9 mouse cellular contexts compared by ENCODE assay signal in genomic region chr6:97506141-97506650, GRCm38 (mm10).
A peak's percentile ranks its signal among the peaks of the same experiment; 100 is the strongest.
DNase-seq lines count a peak whose midpoint lies in the region; ATAC-seq lines count a peak whose summit lies in the region.
"Had no signal": no experiment of that assay in that cellular context is flagged by ENCODE, and none has a peak within 500 bp of the region (broad histone marks: within the 10 kb centered on the region; RNA-seq: fewer than 3 reads in every experiment).

No protein-coding gene starts in this region.

- H3K27ac ChIP-seq in midbrain, embryonic 15.5 days, result no peak overlapping the region
- H3K27ac ChIP-seq: embryonic facial prominence, embryonic 12.5 days had no signal

- peak; percentile 29 for DNase-seq in CD4-positive, CD25-positive, alpha-beta regulatory T cell, adult 2 months (ENCODE audit: low read depth, low spot score)
- DNase-seq in adrenal gland, adult 8-10 months, result peak; percentile 61
- DNase-seq in frontal cortex, postnatal 10 days (ENCODE audit: low spot score in 2 of 2), result peak; percentile 37 to 62
- DNase-seq in heart, postnatal 25 days (ENCODE audit: low spot score), result peak; percentile 72
- peak; percentile 70 to 87 for DNase-seq in layer of hippocampus, postnatal 14 days (ENCODE audit: low spot score in 2 of 2)
- DNase-seq in urinary bladder, postnatal 25 days (ENCODE audit: low spot score), result peak; percentile 38

- no peaks in the 10 kb centered on the region for H3K36me3 ChIP-seq in midbrain, embryonic 15.5 days (replicated peaks)
- H3K36me3 ChIP-seq: embryonic facial prominence, embryonic 12.5 days had no signal

- intact Hi-C loops in heart, postnatal 25 days (cut with DNase I), result loop anchor here (2.0 to 5.0 kb wide), 2 partner anchors 15 to 44 kb away; no protein-coding TSS in a partner anchor

- H3K4me2 ChIP-seq in midbrain, embryonic 15.5 days, result no peak overlapping the region
- H3K4me2 ChIP-seq: embryonic facial prominence, embryonic 12.5 days had no signal

- H3K27me3 ChIP-seq in midbrain, embryonic 15.5 days (replicated peaks), result no peaks in the 10 kb centered on the region
- H3K27me3 ChIP-seq: embryonic facial prominence, embryonic 12.5 days had no signal

- no peak overlapping the region for H3K4me3 ChIP-seq in midbrain, embryonic 15.5 days
- H3K4me3 ChIP-seq: embryonic facial prominence, embryonic 12.5 days had no signal

- H3K9me3 ChIP-seq in midbrain, embryonic 15.5 days, result no peaks in the 10 kb centered on the region
- H3K9me3 ChIP-seq: embryonic facial prominence, embryonic 12.5 days had no signal

- 64% methylated on average over 15 of the region's 15 CpGs for WGBS in midbrain, embryonic 15.5 days

- ATAC-seq in CD4-positive, CD25-positive, alpha-beta regulatory T cell, adult 4 months, result no peak
- peak; percentile 81 for ATAC-seq in midbrain, embryonic 15.5 days (replicated peaks)

- 0 out of 2 replicates have a peak, but pooled peaks cover 8% of the 10 kb centered on the region for H3K4me1 ChIP-seq in midbrain, embryonic 15.5 days
- H3K4me1 ChIP-seq: embryonic facial prominence, embryonic 12.5 days had no signal

- no peak overlapping the region for H3K9ac ChIP-seq in midbrain, embryonic 15.5 days
- H3K9ac ChIP-seq: embryonic facial prominence, embryonic 12.5 days had no signal
